Mouse (Mus musculus) cerebral cortex, adult 2 months (tissue): ENCODE results near the gene Fgd3.

Source experiments
- WGBS: fragments of 180-500 bp; shearing (Covaris S2); methylation state at CpG from one replicate; pipeline ENCODE4 v1.1.7; 2018; 5-methylcytosine and 5-hydroxymethylcytosine counted together

The Fgd3 gene

GRCm38 (mm10) chr13:49320040-49320439, at the start of gene Fgd3:
Gene Fgd3 (minus strand): TSS chr13:49320311.
- 3% methylated on average over 10 of the region's 10 CpGs for WGBS

DNA sequence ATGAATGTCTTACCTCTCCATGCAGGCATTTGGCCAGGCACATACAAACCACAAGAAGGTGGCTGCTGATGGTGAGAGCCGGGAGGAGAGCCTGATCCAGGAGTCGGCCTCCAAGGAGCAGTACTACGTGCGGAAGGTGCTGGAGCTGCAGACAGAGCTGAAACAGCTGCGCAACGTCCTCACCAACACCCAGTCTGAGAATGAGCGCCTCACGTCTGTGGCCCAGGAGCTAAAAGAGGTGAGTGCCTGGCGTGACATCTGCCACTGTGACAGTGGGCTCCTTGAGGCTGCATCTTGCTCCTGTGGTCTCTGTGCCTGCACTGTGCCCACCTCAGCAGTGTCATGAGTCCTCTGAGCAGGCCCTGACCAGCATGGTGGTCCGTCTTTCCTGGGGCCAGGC, 49.3 kb upstream of the Fgd3 start:
- 87% methylated on average over 10 of the region's 10 CpGs for WGBS

DNA sequence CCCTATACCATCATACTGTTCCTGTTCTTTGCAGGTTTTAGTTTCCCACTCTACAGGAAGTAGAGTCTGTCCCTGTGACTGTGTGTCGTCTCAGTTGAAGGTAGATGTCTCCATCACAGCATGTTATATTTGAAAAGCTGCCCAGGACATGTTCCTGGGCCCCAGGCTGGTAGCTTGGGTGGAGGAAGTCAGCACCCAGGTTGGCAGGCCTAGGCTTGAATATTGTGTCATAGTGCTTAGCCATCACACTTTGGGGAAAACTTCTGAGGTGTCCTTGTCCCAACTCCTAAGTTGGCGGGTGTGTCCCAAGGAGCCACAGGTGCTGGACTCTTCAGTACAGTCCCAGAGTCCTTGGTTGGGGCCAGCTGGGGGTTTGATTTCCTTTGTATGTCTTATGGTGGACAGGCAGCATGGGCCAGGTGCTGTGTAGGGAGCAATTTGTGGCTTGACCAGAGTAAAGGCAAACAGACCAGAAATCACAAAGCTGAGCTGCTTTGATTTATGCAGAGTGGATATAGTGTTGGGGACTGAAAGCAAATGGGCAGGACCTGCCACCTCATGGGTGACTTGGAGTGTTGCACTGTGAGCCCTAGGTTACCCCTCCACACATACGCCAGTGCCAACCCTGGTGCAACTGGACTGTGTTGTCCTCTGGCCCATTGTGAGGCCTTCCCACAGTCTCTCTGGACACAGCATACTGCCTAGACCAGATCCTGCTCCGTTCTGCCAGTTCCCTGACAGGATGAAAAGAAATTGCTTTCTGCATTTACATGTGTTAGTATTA, 47.7 kb upstream of the Fgd3 start:
- WGBS = 70% methylated on average over 4 of the region's 4 CpGs

GRCm38 (mm10) chr13:49364716-49365115, 44.6 kb upstream of the Fgd3 start:
- WGBS = 65% methylated on average over 2 of the region's 2 CpGs

- 51% methylated on average over 2 of the region's 2 CpGs for WGBS
Measured at GRCm38 (mm10) chr13:49362804-49363203, 42.7 kb upstream of the Fgd3 start.

DNA sequence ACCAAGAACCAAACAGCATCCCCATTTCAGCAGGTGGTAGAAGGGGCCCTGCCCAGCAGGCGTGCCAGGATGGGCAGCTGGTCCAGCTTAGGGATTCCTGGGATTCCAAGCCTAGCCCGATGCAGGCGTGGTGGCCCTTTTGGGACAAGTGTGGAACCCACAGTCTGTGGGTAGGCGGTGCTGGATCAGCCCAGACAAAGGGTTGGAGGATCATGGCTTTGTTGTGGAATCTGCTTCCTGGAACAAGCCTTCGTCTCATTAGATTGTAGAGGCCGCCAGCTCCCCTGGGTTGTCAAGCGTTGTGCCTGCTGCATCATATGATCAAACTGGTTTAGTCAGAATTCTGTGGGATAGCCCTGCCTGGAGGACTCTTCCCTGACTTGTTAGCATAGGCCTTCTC, 42.3 kb upstream of the Fgd3 start:
- 55% methylated on average over 7 of the region's 7 CpGs for WGBS

DNA sequence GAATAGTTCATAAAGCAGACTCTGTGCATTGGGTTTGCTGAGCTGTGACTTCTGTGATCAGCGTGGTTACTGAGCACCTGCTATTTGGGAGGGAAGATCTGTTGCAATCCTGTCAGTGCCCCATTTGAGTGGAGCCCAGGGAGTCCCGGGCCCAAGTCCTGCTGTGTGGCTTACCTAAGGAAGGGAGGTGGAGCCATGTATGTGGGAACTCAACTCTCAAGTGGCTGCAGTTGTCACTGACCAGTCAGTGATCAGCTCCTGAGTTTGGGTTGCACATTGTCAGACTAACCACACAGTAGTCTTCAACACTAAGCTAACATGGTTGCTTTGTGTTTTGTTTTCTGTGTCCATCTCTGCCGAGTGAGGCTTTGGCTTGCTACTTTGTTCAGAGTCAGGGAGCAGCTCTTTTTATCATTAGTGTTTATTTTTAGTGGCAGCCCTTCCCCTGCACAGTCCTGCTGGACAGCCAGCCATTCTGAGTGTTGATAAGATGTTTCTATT, 40.8 kb upstream of the Fgd3 start:
- WGBS = 35% methylated on average over 3 of the region's 3 CpGs

GRCm38 (mm10) chr13:49358184-49358583, 38.1 kb upstream of the Fgd3 start:
- 96% methylated on average over 3 of the region's 3 CpGs for WGBS

- whole genome bisulfite sequencing = 89% methylated on average over 8 of the region's 8 CpGs
Measured at GRCm38 (mm10) chr13:49357367-49358026, 37.4 kb upstream of the Fgd3 start.

DNA sequence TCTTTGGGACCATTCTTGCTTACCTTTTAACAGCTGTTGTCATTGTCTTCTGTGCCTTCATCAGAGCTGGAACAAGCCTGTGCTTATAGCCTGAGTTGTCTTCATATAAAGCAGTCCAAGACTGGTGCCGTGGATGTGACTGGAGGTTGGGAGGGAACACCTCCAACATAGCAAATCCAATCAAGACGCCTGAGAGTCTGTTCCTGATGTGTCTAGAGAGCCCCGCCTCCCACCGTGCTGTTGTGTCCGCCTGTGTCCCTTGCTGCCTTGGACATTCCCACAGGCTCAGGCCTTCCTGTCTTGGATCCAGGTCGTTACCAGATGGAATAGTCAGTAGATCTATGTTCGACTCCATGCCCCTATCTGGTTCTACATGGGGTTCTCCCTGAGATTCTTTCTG, 36.0 kb upstream of the Fgd3 start:
- 67% methylated on average over 7 of the region's 7 CpGs for WGBS

DNA sequence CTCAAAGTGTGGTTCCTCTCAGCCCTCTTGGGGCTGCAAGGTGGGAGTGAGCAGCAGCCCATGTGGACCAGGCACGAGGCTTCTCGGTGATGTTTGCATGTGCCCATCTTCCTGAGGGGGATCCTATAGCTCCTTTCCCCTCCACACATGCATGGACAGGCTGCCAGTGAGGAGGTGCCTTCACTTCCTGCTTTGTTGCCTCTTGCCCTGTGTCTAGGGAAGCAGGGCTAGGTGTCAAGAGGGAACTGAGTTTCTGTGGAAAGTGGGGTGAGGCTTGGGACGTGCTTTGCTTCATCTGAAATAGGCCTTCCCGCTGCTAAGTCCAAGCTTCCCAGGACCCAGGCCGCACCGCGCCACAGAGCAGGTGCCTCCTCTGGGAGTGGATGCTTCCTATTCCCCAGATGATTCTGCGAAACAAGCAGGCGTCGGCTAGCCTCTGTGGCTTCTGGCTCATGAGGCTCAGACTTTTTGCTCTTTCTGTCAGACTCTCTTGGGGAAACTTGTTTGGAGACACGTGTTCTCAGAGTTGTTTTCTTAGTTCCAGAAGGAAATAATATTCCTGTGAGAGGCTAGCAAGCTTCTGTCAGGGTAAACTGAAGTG, 35.5 kb upstream of the Fgd3 start:
- 66% methylated on average over 11 of the region's 11 CpGs for WGBS

GRCm38 (mm10) chr13:49353991-49354507, 33.9 kb upstream of the Fgd3 start:
- WGBS = 37% methylated on average over 5 of the region's 5 CpGs

- WGBS = 32% methylated on average over 3 of the region's 3 CpGs
Measured at GRCm38 (mm10) chr13:49352581-49353159, 32.6 kb upstream of the Fgd3 start.

- 84% methylated on average over 6 of the region's 6 CpGs for WGBS
Measured at GRCm38 (mm10) chr13:49349836-49350505, 29.9 kb upstream of the Fgd3 start.

- WGBS = 79% methylated on average over 4 of the region's 4 CpGs
Measured at GRCm38 (mm10) chr13:49349335-49349734, 29.2 kb upstream of the Fgd3 start.

DNA sequence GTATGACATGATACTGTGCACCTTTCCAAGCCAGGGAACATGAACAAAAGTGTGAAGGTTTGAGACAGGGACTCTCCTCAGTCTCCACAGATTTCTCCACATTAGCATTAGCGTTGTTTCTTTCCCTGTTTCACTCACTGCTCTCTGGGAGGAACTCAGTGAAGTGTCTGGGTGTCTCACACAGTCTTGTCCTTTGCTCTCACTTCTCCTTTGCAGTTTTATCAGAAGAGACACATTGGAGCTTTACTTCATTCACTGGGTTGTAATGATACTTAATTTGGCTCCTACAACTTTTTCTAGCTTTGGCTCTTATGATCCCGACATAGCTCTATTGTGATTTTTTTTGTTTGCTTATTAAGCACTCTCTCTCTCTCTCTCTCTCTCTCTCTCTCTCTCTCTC, 28.4 kb upstream of the Fgd3 start:
- 56% methylated on average over 2 of the region's 2 CpGs for WGBS

GRCm38 (mm10) chr13:49345476-49345875, 25.4 kb upstream of the Fgd3 start:
- 48% methylated on average over 2 of the region's 2 CpGs for whole genome bisulfite sequencing

GRCm38 (mm10) chr13:49344567-49344966, 24.5 kb upstream of the Fgd3 start:
- 50% methylated on average over 8 of the region's 8 CpGs for WGBS

DNA sequence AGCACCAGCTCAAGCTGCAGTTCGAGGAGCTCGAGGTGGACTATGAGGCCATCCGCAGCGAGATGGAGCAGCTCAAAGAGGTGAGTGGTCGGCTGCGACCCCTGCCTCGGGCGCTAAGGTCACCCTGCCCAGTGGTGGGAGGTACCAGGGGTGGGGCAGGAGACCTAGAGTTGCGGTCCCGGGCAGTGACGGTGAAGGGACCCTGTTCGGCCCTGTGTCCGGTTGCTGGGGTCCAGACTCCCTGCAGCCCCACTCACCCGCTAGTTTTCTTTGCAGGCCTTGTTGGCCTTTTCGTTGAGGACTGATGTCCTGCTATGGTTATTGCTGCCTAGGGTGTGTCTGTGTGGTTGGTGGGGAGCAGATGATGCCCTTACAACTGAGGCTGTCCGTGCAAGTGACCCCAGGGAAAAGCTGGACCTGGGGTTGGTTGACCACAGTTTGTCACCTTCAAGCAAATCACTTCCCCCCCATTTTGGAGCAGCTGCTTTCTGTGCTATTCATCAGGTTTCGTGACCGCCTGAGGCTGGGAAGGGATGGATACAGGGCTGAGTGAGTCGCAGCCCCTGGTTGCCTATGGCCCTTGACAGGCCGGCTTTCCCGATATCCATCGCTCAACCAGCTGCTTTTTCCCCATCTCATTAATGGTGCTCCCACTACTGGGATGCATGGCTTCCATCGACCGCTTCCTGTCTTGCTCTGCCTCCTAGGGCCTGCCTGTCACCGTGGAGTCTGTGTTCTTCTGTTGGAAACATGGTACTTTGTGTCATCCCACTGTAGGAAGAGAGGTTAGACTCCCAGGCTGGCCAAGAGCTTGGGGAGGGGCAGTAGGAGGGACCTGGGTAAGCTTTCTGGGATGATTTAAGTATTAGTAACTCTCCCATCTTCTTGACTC, 22.0 kb upstream of the Fgd3 start:
- 1% methylated on average over 25 of the region's 25 CpGs for WGBS

DNA sequence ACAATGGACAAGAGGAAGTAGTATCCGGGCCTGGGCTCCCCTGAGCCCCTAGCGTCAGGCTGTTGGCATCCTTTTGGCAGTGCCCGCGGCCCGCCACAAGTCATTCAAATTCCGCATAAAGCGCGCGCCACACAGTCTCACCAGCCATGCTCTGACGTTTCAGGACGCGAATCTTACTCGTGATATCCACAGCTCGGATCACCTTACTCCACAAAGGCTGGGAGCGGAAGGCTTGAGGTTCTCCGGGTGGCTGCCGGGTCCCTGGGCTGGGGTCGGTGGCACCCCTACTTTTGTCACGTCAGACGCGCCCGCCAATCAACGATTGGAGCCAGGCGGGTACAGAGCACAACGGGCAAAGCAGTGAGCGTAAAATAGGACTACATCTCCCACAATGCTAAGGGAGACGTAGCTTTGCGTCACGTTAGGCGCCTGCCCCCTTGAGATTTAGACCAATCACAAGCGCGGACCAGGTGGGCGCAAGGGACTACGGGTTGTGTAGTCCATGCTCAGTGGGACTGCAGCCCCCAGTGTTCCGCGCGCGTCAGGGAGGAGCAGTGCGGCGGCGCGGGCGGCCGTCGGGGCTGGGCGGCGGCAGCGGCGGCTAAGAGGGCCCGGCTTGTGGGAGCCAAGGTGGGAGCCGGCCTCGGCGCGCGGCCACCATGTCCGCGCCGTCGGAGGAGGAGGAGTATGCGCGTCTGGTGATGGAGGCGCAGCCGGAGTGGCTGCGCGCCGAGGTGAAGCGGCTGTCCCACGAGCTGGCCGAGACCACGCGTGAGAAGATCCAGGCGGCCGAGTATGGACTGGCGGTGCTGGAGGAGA, 21.1 kb upstream of the Fgd3 start, which contains the start of gene Bicd2:
Gene Bicd2 (plus strand): TSS at position 574 of the 819 bp plus-strand sequence.
- under 1% methylated on average over 74 of the region's 74 CpGs for WGBS
